Comparison of ENCODE assay signal across 15 mouse cellular contexts in genomic region chr5:149089860-149090259, GRCm38 (mm10).
"Had no signal": no experiment of that assay in that cellular context is flagged by ENCODE, and none has a peak within 500 bp of the region (broad histone marks: within the 10 kb centered on the region; RNA-seq: fewer than 3 reads in every experiment).

No protein-coding gene starts in this region.

- H3K36me3 ChIP-seq: neural tube, embryonic 12.5 days; neural tube, embryonic 13.5 days; neural tube, embryonic 15.5 days; stomach, embryonic 15.5 days had no signal

- H3K4me3 ChIP-seq: neural tube, embryonic 12.5 days; neural tube, embryonic 13.5 days; neural tube, embryonic 15.5 days; stomach, embryonic 15.5 days had no signal

- H3K27me3 ChIP-seq: neural tube, embryonic 12.5 days; neural tube, embryonic 13.5 days; neural tube, embryonic 15.5 days; stomach, embryonic 15.5 days had no signal

- H3K27ac ChIP-seq: neural tube, embryonic 12.5 days; neural tube, embryonic 13.5 days; neural tube, embryonic 15.5 days; stomach, embryonic 15.5 days had no signal

- DNase-seq: retina, postnatal 1 day; right cerebral cortex, adult 18-20 months; right cerebral cortex, postnatal 14 days; right cerebral cortex, postnatal 25 days; right cerebral cortex, postnatal 4 days; spleen, adult 18-20 months; thymus, adult 18-20 months; thymus, adult 2 months; thymus, postnatal 14 days; thymus, postnatal 25 days; thymus, postnatal 4 days had no signal

- H3K4me2 ChIP-seq: neural tube, embryonic 12.5 days; neural tube, embryonic 13.5 days; neural tube, embryonic 15.5 days; stomach, embryonic 15.5 days had no signal

- H3K4me1 ChIP-seq: neural tube, embryonic 12.5 days; neural tube, embryonic 13.5 days; neural tube, embryonic 15.5 days; stomach, embryonic 15.5 days had no signal

- H3K9ac ChIP-seq: neural tube, embryonic 12.5 days; neural tube, embryonic 13.5 days; neural tube, embryonic 15.5 days; stomach, embryonic 15.5 days had no signal

- H3K9me3 ChIP-seq: neural tube, embryonic 12.5 days; neural tube, embryonic 13.5 days; neural tube, embryonic 15.5 days; stomach, embryonic 15.5 days had no signal
